Mouse (Mus musculus): ENCODE measurements around the gene Gm28043. TPM values are rescaled to one million over a fixed set of nuclear protein-coding genes. Genes with fewer than 3 reads are reported as not detected.
"Not testable (repeated sequence)": the region's sequence is repeated elsewhere in the genome, so short reads cannot be mapped to it uniquely, and the experiment has no call there.

The Gm28043 gene
- total RNA-seq (2015) (0.68 and 0.94 TPM in 2 replicates), total RNA-seq (2017) (5.6 and 7.5 TPM in 2 replicates)

DNA sequence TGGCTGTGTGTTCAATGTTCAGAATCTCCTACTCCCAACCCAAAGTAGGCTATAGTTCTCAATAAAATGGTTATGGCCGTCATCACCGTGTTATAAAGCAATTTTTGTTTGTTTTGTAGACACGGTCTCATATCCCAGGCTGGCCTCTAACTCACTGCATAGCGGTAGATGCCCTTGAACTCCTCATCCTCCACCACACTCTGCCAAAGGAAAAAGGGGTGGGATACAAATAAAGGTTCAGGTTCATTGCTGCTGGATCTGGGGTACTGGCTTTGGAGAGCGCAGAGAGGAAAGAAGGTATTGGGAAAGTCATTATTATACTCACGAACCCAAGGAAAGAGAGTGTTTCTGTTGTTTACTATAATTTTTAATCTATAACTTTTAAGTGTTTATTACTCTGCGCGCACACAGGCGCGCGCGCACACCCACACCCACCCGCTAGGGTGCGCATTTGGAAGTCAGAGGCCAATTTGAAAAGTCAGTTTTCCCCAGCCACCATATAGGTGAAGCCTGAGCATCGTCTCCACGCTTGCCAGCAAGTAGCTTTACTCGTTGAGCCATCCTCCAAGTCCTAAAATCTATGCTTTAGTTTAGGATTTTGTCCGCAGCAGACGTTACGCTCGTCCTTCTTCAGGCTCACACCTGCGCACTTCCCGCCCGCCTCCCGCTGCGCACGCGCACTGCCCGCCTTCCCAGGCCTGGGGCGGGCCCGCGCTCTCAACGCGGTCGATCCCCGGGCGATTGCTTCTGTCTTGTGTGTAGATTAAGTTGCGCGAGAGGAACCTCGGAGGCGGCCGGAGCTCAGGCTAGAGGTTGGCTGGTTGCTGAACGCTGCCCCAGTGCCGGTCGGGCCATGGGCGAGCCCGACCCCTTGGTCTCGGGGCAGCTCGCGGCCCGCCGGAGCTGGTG is at the start of gene Gm28043, which contains the start of gene Rnf8:
Gene Gm28043 (plus strand): TSS at position 762 of the 909 bp plus-strand sequence.
Gene Rnf8 (plus strand): TSS at position 676 of the 909 bp plus-strand sequence.
- ATAC-seq (replicated peaks; ENCODE audit: poor library complexity) = peak; percentile 96

- ATAC-seq (replicated peaks; ENCODE audit: poor library complexity) = no peak
These were observed 49.2 kb upstream of the Gm28043 start for GRCm38 (mm10) chr17:29565521-29565920.

- ATAC-seq (replicated peaks; ENCODE audit: poor library complexity) = no peak
These were observed 46.2 kb upstream of the Gm28043 start for GRCm38 (mm10) chr17:29568435-29568834.

DNA sequence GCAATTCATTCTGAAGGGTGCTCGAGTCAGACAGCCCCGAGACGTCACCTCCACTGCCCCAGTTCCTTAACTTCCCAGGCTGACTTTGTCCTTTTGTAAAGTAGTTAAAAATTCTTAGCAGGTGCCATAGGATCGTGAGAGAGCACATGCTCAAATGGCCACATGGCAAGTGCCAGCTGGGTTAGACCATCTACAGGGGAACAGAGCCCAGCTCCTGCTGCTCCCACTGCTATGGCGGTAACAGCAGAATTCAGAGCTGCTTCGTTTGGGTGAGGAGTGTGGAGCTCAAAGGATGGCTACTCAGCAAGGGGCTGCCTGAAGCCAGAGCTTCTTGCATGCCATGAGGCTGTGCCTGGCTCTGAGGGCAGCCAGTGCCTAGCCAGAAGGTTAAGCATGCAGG is 44.8 kb upstream of the Gm28043 start:
- no peak for ATAC-seq (replicated peaks; ENCODE audit: poor library complexity)

- no peak for ATAC-seq (replicated peaks; ENCODE audit: poor library complexity)
These were observed 35.0 kb upstream of the Gm28043 start for GRCm38 (mm10) chr17:29579579-29580126.

DNA sequence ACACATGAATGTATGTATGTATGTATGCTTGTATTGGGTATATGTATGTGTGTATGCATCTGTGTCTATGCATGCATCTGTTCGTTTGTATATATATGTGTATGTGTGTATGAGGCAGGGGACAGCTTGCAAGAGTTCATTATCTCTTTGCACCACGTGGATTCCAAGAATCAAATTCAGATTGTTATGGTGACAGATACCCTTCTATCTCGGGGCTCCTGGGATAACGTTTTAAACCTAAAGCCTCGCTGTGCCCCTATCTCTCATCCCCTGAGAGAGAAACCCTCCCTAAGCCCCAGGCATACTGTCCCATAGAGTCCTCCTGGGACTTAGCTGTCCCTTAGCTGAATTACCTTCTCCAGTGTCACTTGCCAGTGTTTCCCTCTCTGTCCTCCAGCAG is 31.1 kb upstream of the Gm28043 start:
- 0 out of 2 replicates have a peak, but pooled peaks have one; percentile 23 for ATAC-seq (replicated peaks; ENCODE audit: poor library complexity)

GRCm38 (mm10) chr17:29584306-29584705 is 30.4 kb upstream of the Gm28043 start:
- peak; percentile 46 for ATAC-seq (replicated peaks; ENCODE audit: poor library complexity)

GRCm38 (mm10) chr17:29584737-29585136 is 29.9 kb upstream of the Gm28043 start:
- ATAC-seq (replicated peaks; ENCODE audit: poor library complexity) = no peak

DNA sequence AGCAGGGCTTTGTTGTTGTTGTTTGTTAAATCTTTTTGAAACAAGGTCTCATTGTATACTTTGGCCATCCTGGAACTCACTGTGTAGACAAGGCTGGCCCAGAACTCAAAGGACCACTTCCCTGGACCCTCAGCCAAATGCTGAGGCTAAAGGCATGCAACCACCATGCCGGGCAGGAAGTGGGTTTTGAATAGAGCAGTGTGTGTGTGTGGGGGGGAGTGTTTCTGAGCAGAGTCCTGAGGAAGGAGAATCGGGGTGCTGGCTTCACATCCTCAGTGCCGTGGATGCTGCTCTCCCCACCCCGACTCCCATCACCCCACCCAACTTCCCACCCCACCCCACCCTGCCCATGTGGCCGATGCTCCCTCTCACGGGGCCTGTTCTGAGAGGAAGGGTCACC is 29.2 kb upstream of the Gm28043 start:
- no peak for ATAC-seq (replicated peaks; ENCODE audit: poor library complexity)

DNA sequence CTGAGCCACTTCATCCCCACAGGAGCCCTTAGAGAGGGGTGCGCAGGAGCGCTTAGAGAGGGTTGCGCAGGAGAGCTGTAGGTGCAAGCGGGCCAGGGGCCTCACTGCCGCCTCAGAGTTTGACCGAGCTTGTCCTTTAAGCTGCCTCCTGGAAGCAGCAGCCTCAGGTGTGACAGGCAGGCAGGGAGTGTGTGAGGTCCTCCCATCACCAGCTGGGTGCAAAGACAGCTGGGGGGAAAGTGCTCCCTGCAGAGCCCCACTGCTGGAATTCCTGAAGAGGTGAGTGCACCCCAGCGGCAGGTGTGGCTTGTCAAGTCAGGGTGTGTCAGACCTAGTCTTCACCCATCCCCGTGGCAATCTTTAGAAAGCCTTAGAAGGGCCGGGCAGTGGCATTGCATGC is 27.8 kb upstream of the Gm28043 start:
- no peak for ATAC-seq (replicated peaks; ENCODE audit: poor library complexity)

GRCm38 (mm10) chr17:29589221-29589898 is 25.3 kb upstream of the Gm28043 start:
- ATAC-seq (replicated peaks; ENCODE audit: poor library complexity) = no peak

- no peak for ATAC-seq (replicated peaks; ENCODE audit: poor library complexity)
These were observed 18.5 kb upstream of the Gm28043 start for GRCm38 (mm10) chr17:29595891-29596770.

- no peak for ATAC-seq (replicated peaks; ENCODE audit: poor library complexity)
These were observed 17.9 kb upstream of the Gm28043 start for GRCm38 (mm10) chr17:29596771-29597132.

DNA sequence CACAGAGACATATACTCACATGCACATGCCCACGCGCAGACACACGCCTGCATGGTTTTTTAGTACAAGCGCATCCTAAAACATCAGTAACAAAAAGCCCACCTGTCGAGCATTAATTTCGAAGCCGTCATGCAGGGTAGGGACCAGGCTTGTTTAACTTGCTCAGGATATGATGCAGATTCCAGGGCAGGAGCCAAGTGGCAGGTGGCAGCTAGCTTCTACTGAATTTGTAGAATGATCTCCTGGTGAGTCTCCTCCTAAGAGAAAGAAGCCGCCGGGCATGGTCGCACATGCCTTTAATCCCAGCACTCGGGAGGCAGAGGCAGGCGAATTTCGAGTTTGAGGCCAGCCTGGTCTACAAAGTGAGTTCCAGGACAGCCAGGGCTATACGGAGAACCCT is 15.6 kb upstream of the Gm28043 start:
- ATAC-seq (replicated peaks; ENCODE audit: poor library complexity) = no peak

DNA sequence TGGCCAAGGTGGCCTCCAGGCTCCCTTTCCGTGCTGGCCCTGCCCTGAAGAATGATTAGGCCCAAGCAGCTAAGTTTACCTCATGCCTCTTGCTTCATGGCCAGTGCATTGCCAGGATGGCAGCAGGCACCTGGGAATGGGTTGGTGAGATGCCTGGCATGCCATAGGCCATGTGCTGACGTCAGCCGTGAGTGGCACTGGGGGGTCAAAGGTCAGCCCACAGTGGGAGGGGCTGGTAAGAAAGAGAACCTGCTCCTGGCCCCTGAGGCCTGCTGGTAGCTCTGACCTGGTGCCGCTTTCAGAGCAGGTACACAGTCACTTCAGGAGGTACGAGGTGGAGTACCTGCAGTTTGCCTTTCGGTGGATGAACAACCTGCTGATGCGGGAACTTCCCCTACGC is 15.1 kb upstream of the Gm28043 start:
- no peak for ATAC-seq (replicated peaks; ENCODE audit: poor library complexity)

GRCm38 (mm10) chr17:29601391-29601790 is 13.3 kb upstream of the Gm28043 start:
- ATAC-seq (replicated peaks; ENCODE audit: poor library complexity) = peak; percentile 48; the same call in 1 of the 2 replicates

DNA sequence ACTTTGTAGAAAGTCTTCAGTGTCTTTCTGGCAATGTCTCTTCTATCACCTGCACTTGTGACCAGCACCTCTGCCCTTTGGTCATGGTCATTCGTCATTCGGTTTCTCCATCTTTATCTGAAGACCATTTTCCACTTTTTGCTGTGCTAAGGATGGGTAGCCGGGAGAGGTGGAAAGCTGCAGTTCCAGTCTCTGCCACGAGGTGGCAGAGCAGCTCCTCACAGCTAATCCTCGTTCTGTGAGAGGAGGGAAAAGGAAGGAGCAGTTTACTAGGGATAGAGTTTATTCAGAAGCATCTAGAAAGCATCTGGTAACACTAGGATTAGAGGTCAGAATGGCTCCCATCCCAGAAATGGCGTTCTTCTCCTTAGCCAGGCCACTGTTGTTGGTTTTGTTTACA is 11.4 kb upstream of the Gm28043 start:
- peak; percentile 80 for ATAC-seq (replicated peaks; ENCODE audit: poor library complexity)

- not testable (repeated sequence) for ATAC-seq (replicated peaks; ENCODE audit: poor library complexity)
These were observed 1.2 kb upstream of the Gm28043 start for GRCm38 (mm10) chr17:29613453-29613852.

GRCm38 (mm10) chr17:29615024-29615551 is 412 bp downstream of the Gm28043 start:
- ATAC-seq (replicated peaks; ENCODE audit: poor library complexity) = peak; percentile 11; the same call in 1 of the 2 replicates

GRCm38 (mm10) chr17:29615616-29616015 is 940 bp downstream of the Gm28043 start:
- ATAC-seq (replicated peaks; ENCODE audit: poor library complexity) = no peak
